Mouse (Mus musculus): Measurements from ENCODE around the gene Pold4. TPM values are rescaled to one million over a fixed set of nuclear protein-coding genes. Genes with fewer than 3 reads are reported as not detected.

The Pold4 gene
- not detected in 2 replicates for polyA plus RNA-seq (2012; ENCODE audit: insufficient read depth, insufficient read length, low replicate concordance, missing spikeins)

DNA sequence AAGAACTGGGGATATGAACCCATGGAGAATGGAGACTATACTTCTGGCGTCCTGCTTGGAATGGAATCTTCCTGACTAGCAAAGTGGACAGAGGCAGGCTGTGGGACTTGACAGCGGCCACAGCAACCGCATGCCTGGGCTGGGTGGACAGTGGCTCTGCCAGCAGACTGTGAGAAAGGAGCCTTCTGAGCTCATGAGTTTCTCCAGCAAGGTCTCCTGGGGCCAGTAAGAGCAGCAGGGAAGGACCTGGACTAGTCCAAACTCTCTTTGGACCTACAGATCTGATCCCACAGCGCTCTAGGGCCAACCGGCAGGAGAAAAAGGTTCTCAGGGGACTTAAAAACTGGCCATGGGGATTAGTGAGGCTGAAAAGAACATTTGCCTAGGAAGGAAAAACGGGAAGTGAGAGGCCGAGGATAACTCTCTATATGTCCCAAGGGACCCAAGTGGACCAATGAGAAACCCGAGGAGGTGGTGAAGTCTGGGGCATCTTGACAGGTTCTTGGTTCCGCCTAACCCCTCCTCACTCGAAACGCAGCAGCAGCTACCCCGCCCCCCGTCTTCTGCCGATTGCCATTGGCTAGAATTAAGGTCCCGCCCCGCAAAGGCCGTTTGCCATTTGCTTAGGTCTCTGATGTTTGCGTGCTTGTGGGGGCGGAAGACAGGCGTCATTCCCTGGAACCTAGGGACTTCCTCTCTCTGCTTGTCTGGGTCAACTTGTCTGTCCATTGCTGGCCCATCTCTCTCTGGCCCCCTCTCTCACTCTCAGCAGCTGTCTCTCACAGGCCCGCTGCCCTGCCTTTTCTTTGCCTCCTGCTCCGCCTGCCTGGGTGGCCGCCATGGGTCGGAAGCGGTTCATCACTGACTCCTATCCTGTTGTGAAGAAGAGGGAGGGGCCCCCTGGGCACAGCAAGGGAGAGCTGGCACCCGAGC lies at the start of gene Pold4:
Gene Pold4, plus strand, starts transcription at position 647 of the 933 bp plus-strand sequence.
- no peak for TF ChIP-seq CTCF (IDR thresholded peaks at IDR 0.05; ENCODE audit: insufficient read depth, low read depth, low read length)
- peak; percentile 71 for TF ChIP-seq POLR2A (IDR thresholded peaks at IDR 0.05; ENCODE audit: insufficient read depth, low read depth, low read length)
- Histone ChIP-seq H3K4me1 (ENCODE audit: control insufficient read depth, insufficient read depth, low read length) (peaks cover 18% of the 10 kb centered on the region), H3K27ac (ENCODE audit: insufficient read depth, low read depth, low read length) (peak within 1 kb of the TSS; percentile 92), H3K4me3 (ENCODE audit: insufficient read depth, low read depth, low read length) (peak within 1 kb of the TSS; percentile 59)
- 8% methylated on average over 26 of the region's 26 CpGs for WGBS

- 51% methylated on average over 2 of the region's 2 CpGs for WGBS
- Histone ChIP-seq H3K4me1 (ENCODE audit: control insufficient read depth, insufficient read depth, low read length) (peaks cover 13% of the 10 kb centered on the region), H3K4me3 (ENCODE audit: insufficient read depth, low read depth, low read length) (no peak overlapping the region), H3K27ac (ENCODE audit: insufficient read depth, low read depth, low read length) (no peak overlapping the region)
- TF ChIP-seq POLR2A (IDR thresholded peaks at IDR 0.05; ENCODE audit: insufficient read depth, low read depth, low read length) (no peak), CTCF (IDR thresholded peaks at IDR 0.05; ENCODE audit: insufficient read depth, low read depth, low read length) (no peak)
Measured at GRCm38 (mm10) chr19:4183689-4184088, 48.0 kb upstream of the Pold4 start.

- 63% methylated on average over 15 of the region's 15 CpGs for WGBS
- no peak for TF ChIP-seq CTCF (IDR thresholded peaks at IDR 0.05; ENCODE audit: insufficient read depth, low read depth, low read length)
- no peak for TF ChIP-seq POLR2A (IDR thresholded peaks at IDR 0.05; ENCODE audit: insufficient read depth, low read depth, low read length)
- Histone ChIP-seq H3K27ac (ENCODE audit: insufficient read depth, low read depth, low read length) (no peak overlapping the region), H3K4me3 (ENCODE audit: insufficient read depth, low read depth, low read length) (no peak overlapping the region), H3K4me1 (ENCODE audit: control insufficient read depth, insufficient read depth, low read length) (peaks cover 13% of the 10 kb centered on the region)
Measured at GRCm38 (mm10) chr19:4184976-4185975, 46.4 kb upstream of the Pold4 start.

DNA sequence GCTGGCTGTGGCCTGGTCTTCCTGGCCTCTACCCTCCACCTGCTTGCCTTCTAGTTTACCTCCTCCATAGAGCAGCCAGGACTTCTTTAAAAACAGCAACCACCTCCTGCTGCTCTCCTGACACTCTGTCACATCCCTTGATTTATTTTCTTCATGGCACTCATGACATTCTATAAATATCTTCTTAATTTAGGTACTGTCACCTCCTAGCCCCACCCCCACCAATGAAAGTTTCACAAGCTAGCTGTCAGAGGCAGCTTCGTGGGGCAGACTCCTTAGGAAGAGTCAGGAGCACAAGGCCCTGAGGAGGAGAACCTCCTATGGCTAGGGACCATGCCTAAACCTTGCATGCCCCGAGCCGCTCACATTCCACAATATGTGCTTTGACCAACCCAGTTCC lies 44.4 kb upstream of the Pold4 start:
- no peak for TF ChIP-seq POLR2A (IDR thresholded peaks at IDR 0.05; ENCODE audit: insufficient read depth, low read depth, low read length)
- no peak for TF ChIP-seq CTCF (IDR thresholded peaks at IDR 0.05; ENCODE audit: insufficient read depth, low read depth, low read length)
- peaks cover 8% of the 10 kb centered on the region for H3K4me1 ChIP-seq (ENCODE audit: control insufficient read depth, insufficient read depth, low read length)
- no peak overlapping the region for H3K27ac ChIP-seq (ENCODE audit: insufficient read depth, low read depth, low read length)
- no peak overlapping the region for H3K4me3 ChIP-seq (ENCODE audit: insufficient read depth, low read depth, low read length)
- 78% methylated on average over 3 of the region's 3 CpGs for WGBS

GRCm38 (mm10) chr19:4189051-4189620 lies 42.6 kb upstream of the Pold4 start:
- no peak overlapping the region for H3K4me3 ChIP-seq (ENCODE audit: insufficient read depth, low read depth, low read length)
- 83% methylated on average over 12 of the region's 12 CpGs for WGBS

DNA sequence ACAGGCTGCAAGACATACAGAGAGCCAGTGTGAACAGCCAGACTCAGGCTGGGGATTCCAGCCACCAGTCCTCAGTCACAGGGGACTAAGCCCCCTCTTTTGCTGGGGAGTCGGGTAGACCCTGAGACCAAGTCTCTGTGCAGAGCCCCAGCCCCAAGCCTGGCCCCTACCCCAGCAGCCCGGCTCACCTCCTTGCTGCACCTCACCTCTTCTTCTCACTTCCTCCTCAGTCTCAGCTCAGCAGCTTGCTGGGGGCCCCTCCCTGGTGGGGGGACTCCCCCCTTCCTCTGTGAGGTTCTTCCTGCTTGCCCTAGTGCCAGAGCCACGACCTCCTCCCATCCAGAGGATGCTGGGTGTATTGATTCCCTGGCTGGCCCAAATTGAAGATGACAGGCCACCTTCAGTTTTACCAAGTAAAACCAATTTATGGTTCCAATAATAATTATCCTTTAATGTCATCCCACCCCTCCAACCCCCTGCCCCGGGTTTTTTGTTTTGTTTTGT lies 40.8 kb upstream of the Pold4 start, which contains the start of gene Tbc1d10c:
Gene Tbc1d10c, minus strand, starts transcription at position 454 of the 504 bp plus-strand sequence.
- Histone ChIP-seq H3K4me3 (ENCODE audit: insufficient read depth, low read depth, low read length) (peak within 1 kb of the TSS; percentile 76), H3K27ac (ENCODE audit: insufficient read depth, low read depth, low read length) (peak within 1 kb of the TSS; percentile 68), H3K4me1 (ENCODE audit: control insufficient read depth, insufficient read depth, low read length) (peaks cover 10% of the 10 kb centered on the region)
- 72% methylated on average over 4 of the region's 4 CpGs for WGBS
- TF ChIP-seq POLR2A (IDR thresholded peaks at IDR 0.05; ENCODE audit: insufficient read depth, low read depth, low read length) (no peak), CTCF (IDR thresholded peaks at IDR 0.05; ENCODE audit: insufficient read depth, low read depth, low read length) (no peak)

More at GRCm38 (mm10) chr19:4189051-4189620, 42.6 kb upstream of the Pold4 start:
- Histone ChIP-seq H3K27ac (ENCODE audit: insufficient read depth, low read depth, low read length) (no peak overlapping the region), H3K4me1 (ENCODE audit: control insufficient read depth, insufficient read depth, low read length) (peaks cover 14% of the 10 kb centered on the region)
- TF ChIP-seq POLR2A (IDR thresholded peaks at IDR 0.05; ENCODE audit: insufficient read depth, low read depth, low read length) (no peak), CTCF (IDR thresholded peaks at IDR 0.05; ENCODE audit: insufficient read depth, low read depth, low read length) (no peak)

DNA sequence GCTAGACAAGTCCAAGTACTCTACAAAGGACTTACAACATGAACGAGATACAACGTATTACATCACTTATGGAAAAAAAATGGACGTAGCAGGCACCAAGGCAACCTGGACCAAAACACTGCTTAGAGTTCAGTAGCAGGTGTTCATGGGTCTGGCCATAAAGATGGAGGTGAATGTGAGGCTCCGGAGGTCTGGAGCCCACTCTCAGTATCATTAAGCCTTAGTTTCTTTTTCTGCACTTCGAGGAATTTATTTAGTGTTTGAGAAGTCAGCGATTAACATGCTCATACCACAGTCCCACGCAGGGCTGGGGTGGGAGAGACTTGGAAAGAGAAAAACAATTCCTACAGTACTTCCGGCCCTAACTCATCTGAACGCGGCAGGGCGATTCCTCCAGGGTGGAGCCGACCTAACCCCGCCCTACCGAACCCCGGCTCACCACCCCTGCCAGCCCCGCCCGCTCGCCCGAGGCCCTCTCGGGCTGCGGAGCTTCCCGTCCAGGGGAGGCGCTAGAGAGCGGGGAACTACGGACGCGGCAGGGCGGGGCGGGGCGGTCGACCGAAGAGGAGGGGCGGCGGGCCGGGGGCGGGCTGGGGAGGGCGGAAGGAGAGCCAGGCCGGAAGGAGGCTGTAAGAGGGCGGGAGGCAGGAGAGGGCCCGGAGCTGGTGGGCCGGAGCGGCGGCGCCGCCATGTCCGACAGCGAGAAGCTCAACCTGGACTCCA lies 40.0 kb upstream of the Pold4 start, which contains the start of gene Ppp1ca:
Gene Ppp1ca, plus strand, starts transcription at position 538 of the 723 bp plus-strand sequence.
- Histone ChIP-seq H3K27ac (ENCODE audit: insufficient read depth, low read depth, low read length) (peak within 1 kb of the TSS; percentile 68), H3K4me3 (ENCODE audit: insufficient read depth, low read depth, low read length) (peak within 1 kb of the TSS; percentile 76), H3K4me1 (ENCODE audit: control insufficient read depth, insufficient read depth, low read length) (peaks cover 12% of the 10 kb centered on the region)
- WGBS = 4% methylated on average over 42 of the region's 47 CpGs
- TF ChIP-seq POLR2A (IDR thresholded peaks at IDR 0.05; ENCODE audit: insufficient read depth, low read depth, low read length) (peak; percentile 85), CTCF (IDR thresholded peaks at IDR 0.05; ENCODE audit: insufficient read depth, low read depth, low read length) (peak; percentile 62; the same call in 1 of the 2 replicates)

Data from olfactory bulb, adult 2 months (tissue).